Mouse (Mus musculus): Measurements from ENCODE around the gene Hs3st3b1.

The Hs3st3b1 gene

GRCm38 (mm10) chr11:63921044-63921951, 792 bp downstream of the Hs3st3b1 start:
- DNase-seq = no peak

GRCm38 (mm10) chr11:63920531-63920930, 1.6 kb downstream of the Hs3st3b1 start:
- DNase-seq = peak; percentile 13 to 59

GRCm38 (mm10) chr11:63919211-63920098, 2.6 kb downstream of the Hs3st3b1 start:
- no peak for DNase-seq

GRCm38 (mm10) chr11:63918321-63919105, 3.6 kb downstream of the Hs3st3b1 start:
- DNase-seq = no peak

GRCm38 (mm10) chr11:63917561-63917960, 4.5 kb downstream of the Hs3st3b1 start:
- DNase-seq = no peak

- peak; percentile 28 to 29 for DNase-seq
These were observed 7.7 kb downstream of the Hs3st3b1 start for GRCm38 (mm10) chr11:63914388-63914787.

- DNase-seq = no peak
These were observed 8.2 kb downstream of the Hs3st3b1 start for GRCm38 (mm10) chr11:63913936-63914335.

- DNase-seq = no peak
These were observed 11.1 kb downstream of the Hs3st3b1 start for GRCm38 (mm10) chr11:63911001-63911400.

GRCm38 (mm10) chr11:63909961-63910360, 12.1 kb downstream of the Hs3st3b1 start:
- DNase-seq = no peak

- no peak for DNase-seq
These were observed 13.6 kb downstream of the Hs3st3b1 start for GRCm38 (mm10) chr11:63908500-63908899.

- no peak for DNase-seq
These were observed 15.3 kb downstream of the Hs3st3b1 start for GRCm38 (mm10) chr11:63906552-63907353.

- DNase-seq = no peak
These were observed 17.3 kb downstream of the Hs3st3b1 start for GRCm38 (mm10) chr11:63904787-63905186.

- DNase-seq = no peak
These were observed 23.5 kb downstream of the Hs3st3b1 start for GRCm38 (mm10) chr11:63898509-63899168.

GRCm38 (mm10) chr11:63897856-63898508, 24.1 kb downstream of the Hs3st3b1 start:
- no peak for DNase-seq

GRCm38 (mm10) chr11:63897011-63897410, 25.1 kb downstream of the Hs3st3b1 start:
- no peak for DNase-seq

- DNase-seq = no peak
These were observed 27.9 kb downstream of the Hs3st3b1 start for GRCm38 (mm10) chr11:63894188-63894587.

GRCm38 (mm10) chr11:63893557-63893956, 28.5 kb downstream of the Hs3st3b1 start:
- DNase-seq = no peak

- no peak for DNase-seq
These were observed 30.5 kb downstream of the Hs3st3b1 start for GRCm38 (mm10) chr11:63891479-63892020.

GRCm38 (mm10) chr11:63883385-63883784, 38.7 kb downstream of the Hs3st3b1 start:
- DNase-seq = no peak

GRCm38 (mm10) chr11:63880296-63880695, 41.8 kb downstream of the Hs3st3b1 start:
- DNase-seq = no peak

Measured in cerebellum, adult 18-20 months (tissue).